Mouse (Mus musculus): ENCODE results near the gene Ubqln4. TPM values are rescaled to one million over a fixed set of nuclear protein-coding genes. Genes with fewer than 3 reads are reported as not detected.

Gene Ubqln4
- polyA plus RNA-seq, 1 experiment = 55.9 TPM

- Histone ChIP-seq H3K36me3 (ENCODE audit: control insufficient read depth, insufficient read depth) (no peaks in the 10 kb centered on the region), H3ac (ENCODE audit: control insufficient read depth, insufficient read length, low read depth) (peak overlapping the region; percentile 62), H3K79me3 (ENCODE audit: low read depth) (no peaks in the 10 kb centered on the region), H3K79me2 (ENCODE audit: control insufficient read depth, insufficient read depth) (peaks cover 25% of the 10 kb centered on the region), H3K27me3 (ENCODE audit: control insufficient read depth, insufficient read depth, insufficient read length) (no peaks in the 10 kb centered on the region), H3K4me3 (ENCODE audit: insufficient read depth, poor library complexity, severe bottlenecking) (no peak overlapping the region)
- TF ChIP-seq CTCF (IDR thresholded peaks at IDR 0.05; ENCODE audit: control insufficient read depth, insufficient read depth, insufficient read length) (no peak), MAX (IDR thresholded peaks at IDR 0.05) (no peak)
Measured at GRCm38 (mm10) chr3:88513546-88514115, 39.9 kb upstream of the Ubqln4 start.

GRCm38 (mm10) chr3:88514231-88515094, 39.1 kb upstream of the Ubqln4 start:
- H3ac ChIP-seq (ENCODE audit: control insufficient read depth, insufficient read length, low read depth) = peak overlapping the region; percentile 2
- H3K79me2 ChIP-seq (ENCODE audit: control insufficient read depth, insufficient read depth) = peaks cover 17% of the 10 kb centered on the region
- no peaks in the 10 kb centered on the region for H3K79me3 ChIP-seq (ENCODE audit: low read depth)
- TF ChIP-seq MAX (IDR thresholded peaks at IDR 0.05) (peak; percentile 15), MYOD1 (IDR thresholded peaks at IDR 0.05; ENCODE audit: control insufficient read depth, insufficient read length, low read depth) (no peak), CEBPB (IDR thresholded peaks at IDR 0.05; ENCODE audit: low read depth) (no peak)
- no peaks in the 10 kb centered on the region for H3K27me3 ChIP-seq (ENCODE audit: control insufficient read depth, insufficient read depth, insufficient read length)
- no peak overlapping the region for H3K4me3 ChIP-seq (ENCODE audit: insufficient read depth, poor library complexity, severe bottlenecking)
- no peaks in the 10 kb centered on the region for H3K36me3 ChIP-seq (ENCODE audit: control insufficient read depth, insufficient read depth)

- TF ChIP-seq MAX (IDR thresholded peaks at IDR 0.05) = no peak
- TF ChIP-seq CEBPB (IDR thresholded peaks at IDR 0.05; ENCODE audit: low read depth) = no peak
- no peak for TF ChIP-seq FOSL1 (IDR thresholded peaks at IDR 0.05; ENCODE audit: insufficient read depth, low read length, poor library complexity, severe bottlenecking)
- no peak for TF ChIP-seq USF1 (IDR thresholded peaks at IDR 0.05; ENCODE audit: low read depth)
- no peak for TF ChIP-seq MYOG (IDR thresholded peaks at IDR 0.05; ENCODE audit: control insufficient read depth, extremely low read depth, insufficient read length)
- TF ChIP-seq CTCF (IDR thresholded peaks at IDR 0.05; ENCODE audit: control insufficient read depth, insufficient read depth, insufficient read length) = no peak
- TF ChIP-seq MYOD1 (IDR thresholded peaks at IDR 0.05; ENCODE audit: control insufficient read depth, insufficient read length, low read depth) = no peak
- H3K79me2 ChIP-seq (ENCODE audit: control insufficient read depth, insufficient read depth) = peaks cover 14% of the 10 kb centered on the region
- H3K27me3 ChIP-seq (ENCODE audit: control insufficient read depth, insufficient read depth, insufficient read length) = no peaks in the 10 kb centered on the region
- H3ac ChIP-seq (ENCODE audit: control insufficient read depth, insufficient read length, low read depth) = no peak overlapping the region
- H3K79me3 ChIP-seq (ENCODE audit: low read depth) = no peaks in the 10 kb centered on the region
- H3K36me3 ChIP-seq (ENCODE audit: control insufficient read depth, insufficient read depth) = no peaks in the 10 kb centered on the region
- H3K4me3 ChIP-seq (ENCODE audit: insufficient read depth, poor library complexity, severe bottlenecking) = no peak overlapping the region
Measured at GRCm38 (mm10) chr3:88515095-88515386, 38.5 kb upstream of the Ubqln4 start.

GRCm38 (mm10) chr3:88516407-88516806, 37.2 kb upstream of the Ubqln4 start:
- Histone ChIP-seq H3K79me2 (ENCODE audit: control insufficient read depth, insufficient read depth) (peaks cover 4% of the 10 kb centered on the region), H3K27me3 (ENCODE audit: control insufficient read depth, insufficient read depth, insufficient read length) (no peaks in the 10 kb centered on the region), H3ac (ENCODE audit: control insufficient read depth, insufficient read length, low read depth) (no peak overlapping the region), H3K79me3 (ENCODE audit: low read depth) (no peaks in the 10 kb centered on the region), H3K36me3 (ENCODE audit: control insufficient read depth, insufficient read depth) (no peaks in the 10 kb centered on the region), H3K4me3 (ENCODE audit: insufficient read depth, poor library complexity, severe bottlenecking) (no peak overlapping the region)
- TF ChIP-seq MYOD1 (IDR thresholded peaks at IDR 0.05; ENCODE audit: control insufficient read depth, insufficient read length, low read depth) = no peak
- TF ChIP-seq CEBPB (IDR thresholded peaks at IDR 0.05; ENCODE audit: low read depth) = no peak
- TF ChIP-seq CTCF (IDR thresholded peaks at IDR 0.05; ENCODE audit: control insufficient read depth, insufficient read depth, insufficient read length) = no peak
- TF ChIP-seq USF1 (IDR thresholded peaks at IDR 0.05; ENCODE audit: low read depth) = no peak

GRCm38 (mm10) chr3:88518411-88518810, 35.1 kb upstream of the Ubqln4 start:
- H3K36me3 ChIP-seq (ENCODE audit: control insufficient read depth, insufficient read depth) = no peaks in the 10 kb centered on the region
- no peaks in the 10 kb centered on the region for H3K79me3 ChIP-seq (ENCODE audit: low read depth)
- H3K4me3 ChIP-seq (ENCODE audit: insufficient read depth, poor library complexity, severe bottlenecking) = no peak overlapping the region
- no peaks in the 10 kb centered on the region for H3K27me3 ChIP-seq (ENCODE audit: control insufficient read depth, insufficient read depth, insufficient read length)
- no peaks in the 10 kb centered on the region for H3K79me2 ChIP-seq (ENCODE audit: control insufficient read depth, insufficient read depth)
- TF ChIP-seq FOSL1 (IDR thresholded peaks at IDR 0.05; ENCODE audit: insufficient read depth, low read length, poor library complexity, severe bottlenecking) (no peak), USF1 (IDR thresholded peaks at IDR 0.05; ENCODE audit: low read depth) (no peak), CEBPB (IDR thresholded peaks at IDR 0.05; ENCODE audit: low read depth) (no peak), MYOD1 (IDR thresholded peaks at IDR 0.05; ENCODE audit: control insufficient read depth, insufficient read length, low read depth) (no peak), MYOG (IDR thresholded peaks at IDR 0.05; ENCODE audit: control insufficient read depth, extremely low read depth, insufficient read length) (no peak), CTCF (IDR thresholded peaks at IDR 0.05; ENCODE audit: control insufficient read depth, insufficient read depth, insufficient read length) (no peak), MAX (IDR thresholded peaks at IDR 0.05) (no peak)
- H3ac ChIP-seq (ENCODE audit: control insufficient read depth, insufficient read length, low read depth) = no peak overlapping the region

GRCm38 (mm10) chr3:88520078-88520477, 33.5 kb upstream of the Ubqln4 start:
- TF ChIP-seq MAX (IDR thresholded peaks at IDR 0.05) (no peak), CEBPB (IDR thresholded peaks at IDR 0.05; ENCODE audit: low read depth) (no peak), USF1 (IDR thresholded peaks at IDR 0.05; ENCODE audit: low read depth) (no peak), MYOD1 (IDR thresholded peaks at IDR 0.05; ENCODE audit: control insufficient read depth, insufficient read length, low read depth) (no peak), MYOG (IDR thresholded peaks at IDR 0.05; ENCODE audit: control insufficient read depth, extremely low read depth, insufficient read length) (no peak), CTCF (IDR thresholded peaks at IDR 0.05; ENCODE audit: control insufficient read depth, insufficient read depth, insufficient read length) (no peak), FOSL1 (IDR thresholded peaks at IDR 0.05; ENCODE audit: insufficient read depth, low read length, poor library complexity, severe bottlenecking) (no peak)
- Histone ChIP-seq H3K36me3 (ENCODE audit: control insufficient read depth, insufficient read depth) (peaks cover 6% of the 10 kb centered on the region), H3K4me3 (ENCODE audit: insufficient read depth, poor library complexity, severe bottlenecking) (no peak overlapping the region), H3ac (ENCODE audit: control insufficient read depth, insufficient read length, low read depth) (no peak overlapping the region), H3K79me2 (ENCODE audit: control insufficient read depth, insufficient read depth) (peaks cover 2% of the 10 kb centered on the region), H3K79me3 (ENCODE audit: low read depth) (no peaks in the 10 kb centered on the region), H3K27me3 (ENCODE audit: control insufficient read depth, insufficient read depth, insufficient read length) (no peaks in the 10 kb centered on the region)

All from C2C12 (cell line).